Mouse (Mus musculus) layer of hippocampus, adult 11-12 months (tissue): ENCODE measurements around the gene Myb.

Experiments used
- DNase-seq: peaks from one replicate; pipeline ENCODE4 v3.0.0; 2022; ENCODE audit warnings: low spot score

Myb gene

GRCm38 (mm10) chr10:21160537-21161358, at the start of gene Myb:
Gene Myb (minus strand): TSS chr10:21160984.
- DNase-seq = peak; percentile 15

DNA sequence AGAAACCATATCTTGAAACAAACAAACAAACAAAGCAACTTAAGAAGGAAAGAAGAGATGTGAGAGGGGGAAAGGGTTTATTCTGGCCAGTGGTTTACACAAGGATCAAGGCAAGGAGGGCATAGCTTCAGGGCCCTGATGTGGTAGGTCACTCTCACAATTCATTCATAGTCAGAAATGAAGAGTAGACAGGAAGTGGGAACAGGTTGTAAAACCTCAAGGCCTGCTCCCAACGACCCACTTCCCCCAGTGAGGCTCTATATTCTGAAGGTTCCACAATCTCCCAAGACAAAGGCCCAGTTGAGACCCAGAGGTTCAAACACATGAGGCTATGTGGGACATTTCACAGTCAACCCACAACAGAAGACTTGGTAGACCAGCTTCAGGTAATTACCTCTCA, 46.6 kb upstream of the Myb start:
- DNase-seq = no peak

DNA sequence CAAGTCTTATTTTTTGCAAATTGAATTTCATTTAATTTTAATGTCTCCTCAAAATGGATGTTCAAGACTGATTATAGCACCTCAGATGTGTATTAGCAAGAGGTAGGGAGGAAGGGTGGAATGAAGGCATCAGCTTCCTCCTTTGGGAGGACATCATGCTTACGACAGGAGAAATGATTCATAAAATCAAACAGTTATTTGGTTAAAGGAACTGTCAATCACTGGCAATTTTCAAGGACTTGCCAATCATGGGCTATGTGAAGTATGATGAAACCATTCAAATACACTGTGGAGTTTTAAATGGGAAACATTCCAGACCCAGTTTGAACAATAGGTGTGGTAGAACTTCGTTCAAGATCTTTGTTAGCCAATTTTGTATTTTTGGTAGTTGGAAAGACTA, 45.4 kb upstream of the Myb start:
- DNase-seq = no peak

DNA sequence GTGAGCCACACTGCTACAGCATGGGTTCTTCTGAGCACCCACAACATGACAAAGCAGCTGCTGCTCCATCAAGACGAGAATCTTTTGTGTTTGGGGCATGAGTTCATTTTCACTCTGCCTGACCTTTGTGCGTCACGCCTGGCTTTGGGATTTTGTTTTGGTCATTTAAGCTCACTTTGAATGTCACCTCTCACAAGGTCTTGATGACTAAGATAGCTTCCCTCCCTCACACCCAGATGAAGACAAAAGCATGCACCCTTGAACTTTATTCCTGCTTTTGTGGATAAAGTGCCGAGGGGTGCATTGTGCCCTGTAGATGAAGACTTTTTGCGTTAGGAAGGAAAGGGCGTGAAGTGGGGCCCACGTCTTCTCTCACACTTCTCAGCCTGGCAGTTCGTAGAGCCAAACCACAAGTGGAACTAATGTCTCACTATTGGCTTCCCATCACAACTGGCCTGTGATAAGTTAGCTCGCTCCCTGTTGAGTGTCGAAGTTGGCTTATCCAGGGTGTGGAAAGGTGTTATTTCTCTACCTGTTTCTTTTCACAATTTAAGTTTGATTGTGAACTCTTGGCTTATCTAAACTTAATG, 43.8 kb upstream of the Myb start:
- DNase-seq = no peak

DNA sequence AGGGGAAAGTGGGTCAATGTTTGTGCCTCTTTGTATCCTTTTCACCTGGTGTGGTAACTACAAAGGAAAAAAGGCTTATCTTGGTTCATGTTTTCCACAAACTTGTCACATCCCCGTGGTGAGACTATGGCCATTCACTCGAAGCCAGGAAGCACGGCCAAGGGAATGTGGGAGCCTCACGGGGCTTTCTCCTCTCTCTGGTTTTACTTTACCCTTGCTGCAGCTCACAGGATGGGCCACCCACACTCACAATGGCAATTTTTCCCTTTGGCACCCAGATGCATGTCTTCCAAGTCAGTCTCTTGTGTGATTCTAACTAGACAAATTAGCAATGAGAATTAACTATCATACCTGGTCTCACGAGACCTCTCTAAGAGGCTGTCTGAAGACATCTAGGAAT, 43.1 kb upstream of the Myb start:
- no peak for DNase-seq

DNA sequence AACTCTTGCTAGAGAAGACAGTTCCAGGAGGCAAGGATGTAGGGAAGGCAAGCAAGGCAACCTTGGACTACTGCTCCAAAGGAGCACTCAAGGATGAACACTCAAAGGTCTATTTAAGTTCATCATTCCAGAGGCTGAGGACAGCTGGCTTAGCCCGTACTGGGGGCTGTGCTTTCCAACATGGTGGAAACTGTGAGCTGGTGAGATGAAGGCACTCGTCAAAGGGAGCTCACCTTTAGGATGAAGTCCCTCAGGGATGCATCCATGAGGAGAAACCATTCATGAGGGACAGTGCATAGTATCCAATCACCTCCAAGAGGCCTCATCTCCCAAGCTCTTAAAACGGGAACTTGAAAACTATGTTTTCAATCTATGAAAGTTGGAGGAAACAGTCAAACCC, 42.7 kb upstream of the Myb start:
- no peak for DNase-seq

GRCm38 (mm10) chr10:21200761-21201160, 40.0 kb upstream of the Myb start:
- no peak for DNase-seq

GRCm38 (mm10) chr10:21200322-21200721, 39.5 kb upstream of the Myb start:
- DNase-seq = no peak

- DNase-seq = no peak
Observed at GRCm38 (mm10) chr10:21196646-21197116, 35.9 kb upstream of the Myb start.

- DNase-seq = no peak
Observed at GRCm38 (mm10) chr10:21195597-21195996, 34.8 kb upstream of the Myb start.

GRCm38 (mm10) chr10:21193935-21194505, 33.2 kb upstream of the Myb start:
- no peak for DNase-seq

DNA sequence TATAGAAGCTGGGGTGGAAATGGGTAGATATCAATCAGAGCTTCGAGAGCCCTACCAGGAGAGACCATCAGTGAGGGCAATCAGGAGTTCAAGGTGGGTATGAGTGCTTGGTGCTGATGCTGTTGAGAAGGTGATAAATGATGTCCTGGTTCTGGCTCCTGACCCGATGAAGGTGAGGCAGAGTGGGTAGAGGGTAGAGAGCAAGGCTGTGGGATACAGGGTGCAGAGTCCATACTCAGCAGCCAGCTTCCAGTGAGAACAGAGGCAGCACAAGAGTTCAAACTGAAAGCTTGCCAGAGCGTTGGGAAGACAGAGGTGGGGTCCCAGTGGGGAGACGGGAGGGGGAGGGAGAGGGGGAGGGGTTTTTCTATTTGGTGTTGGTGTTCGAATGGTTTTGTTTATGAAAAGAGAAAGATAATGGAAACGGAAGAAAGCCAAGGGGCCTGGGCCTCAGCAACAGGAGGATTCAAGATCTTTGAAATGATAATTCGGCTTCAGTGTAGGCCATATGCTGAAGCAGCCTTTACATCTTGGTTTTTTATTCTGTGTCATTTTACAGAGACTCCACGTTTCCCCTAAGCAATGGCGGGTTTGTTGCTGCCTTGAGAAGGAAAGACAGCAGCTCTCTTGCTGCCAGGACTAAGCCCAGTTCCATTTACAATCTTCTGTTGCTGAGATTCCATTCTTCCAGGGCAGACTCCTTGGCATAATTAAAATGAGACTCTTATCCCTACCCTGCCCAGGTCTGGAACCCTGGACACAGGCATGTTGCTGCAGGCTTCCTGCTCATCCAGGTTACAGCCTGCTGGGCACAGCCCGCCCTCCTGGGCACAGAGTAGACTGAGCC, 32.5 kb upstream of the Myb start:
- no peak for DNase-seq

- DNase-seq = no peak
Observed at GRCm38 (mm10) chr10:21192436-21192835, 31.7 kb upstream of the Myb start.

GRCm38 (mm10) chr10:21189756-21190397, 29.1 kb upstream of the Myb start:
- no peak for DNase-seq

DNA sequence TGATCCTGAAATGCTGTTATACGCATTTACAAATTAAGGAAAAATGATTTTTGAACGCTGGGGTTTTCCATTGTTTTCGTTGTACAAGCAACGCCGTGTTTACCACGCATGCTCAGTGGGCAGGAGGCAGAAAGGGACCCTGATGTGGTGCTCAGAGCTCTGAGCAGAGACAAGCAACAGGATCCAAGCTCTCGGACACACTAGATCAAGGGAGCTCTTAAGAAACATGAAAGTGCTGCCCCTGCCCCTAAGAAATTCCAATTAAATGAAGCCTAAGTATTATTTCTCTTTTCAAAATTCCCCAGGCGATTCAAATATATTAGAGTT, 28.5 kb upstream of the Myb start:
- no peak for DNase-seq

- peak; percentile 65 for DNase-seq
Observed at GRCm38 (mm10) chr10:21188564-21189274, 27.9 kb upstream of the Myb start.

- no peak for DNase-seq
Observed at GRCm38 (mm10) chr10:21187847-21188246, 27.1 kb upstream of the Myb start.

- DNase-seq = no peak
Observed at GRCm38 (mm10) chr10:21186733-21187132, 25.9 kb upstream of the Myb start.

- no peak for DNase-seq
Observed at GRCm38 (mm10) chr10:21178711-21179110, 17.9 kb upstream of the Myb start.

DNA sequence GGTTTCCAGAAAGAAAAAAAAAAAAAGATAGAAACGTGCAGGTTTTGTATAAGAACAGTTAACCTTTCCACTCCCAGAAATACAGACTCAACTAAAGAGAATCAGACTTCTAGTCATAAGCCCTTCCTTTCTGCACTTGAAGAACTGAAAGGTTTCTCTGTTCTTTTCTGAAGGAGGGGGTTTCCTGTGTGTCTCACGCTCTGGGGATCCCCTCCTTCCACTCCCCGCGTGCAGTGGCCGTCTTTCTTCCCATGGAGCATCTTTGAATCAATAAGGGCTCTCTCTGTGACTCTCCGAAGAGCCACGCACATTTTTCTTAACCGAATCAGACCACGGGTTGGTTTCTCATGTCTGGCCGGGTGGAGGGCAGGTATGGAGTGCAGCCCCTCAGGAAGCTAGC, 17.5 kb upstream of the Myb start:
- DNase-seq = no peak

DNA sequence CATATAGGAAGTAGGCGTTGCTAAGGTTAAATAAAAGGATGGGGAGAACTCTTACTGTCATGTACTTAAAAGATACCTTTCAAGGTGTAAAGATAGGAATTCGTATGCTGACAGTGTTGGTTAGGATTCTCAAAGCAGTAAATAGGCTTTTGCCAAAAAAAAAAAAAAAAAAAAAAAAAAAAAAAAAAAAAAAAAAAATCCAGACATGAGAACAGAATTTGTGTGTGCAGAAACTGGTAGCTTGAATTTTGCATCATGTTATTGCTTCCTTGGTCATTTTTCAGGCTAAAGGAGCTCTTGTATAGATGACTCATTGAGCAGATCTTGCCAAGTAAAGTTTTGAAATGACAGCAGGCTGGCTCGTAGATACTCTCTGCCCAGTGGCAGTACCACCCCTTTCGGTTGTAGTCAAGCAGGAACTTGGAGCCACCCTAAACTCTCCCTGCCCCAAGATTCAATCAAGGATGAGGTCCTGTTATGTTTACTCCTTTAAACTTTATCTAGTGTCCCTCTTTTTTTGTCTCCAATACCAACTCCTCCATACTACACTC, 11.9 kb upstream of the Myb start:
- no peak for DNase-seq
